Mouse (Mus musculus) megakaryocyte-erythroid progenitor cell, adult 5-6 weeks (primary cell): ENCODE data around the gene Cacnb3. TPM values are rescaled to one million over a fixed set of nuclear protein-coding genes. Genes with fewer than 3 reads are reported as not detected.

Experiments used
- ATAC-seq: replicated peaks from 2 replicates; pipeline ENCODE4 v1.8.0; 2016; ENCODE audit warnings: mild to moderate bottlenecking, inconsistent platforms; ENCODE audit not compliant: severe bottlenecking, poor library complexity, low FRiP score, low TSS enrichment
- total RNA-seq, 2 experiments: library from RNA; stranded (forward) in 1 of 2; stranded (reverse) in 1 of 2; fragments of 200-1000, 215-1000 nt in 1 of 2; fragments of >200 nt in 1 of 2; fragmentation: Nextera tagmentation in 1 of 2; gene quantifications; 2 replicates each; pipeline ENCODE4 v1.2.3; 2014 to 2017

The Cacnb3 gene
- total RNA-seq, 2 experiments from 2014 or later, result not detected

DNA sequence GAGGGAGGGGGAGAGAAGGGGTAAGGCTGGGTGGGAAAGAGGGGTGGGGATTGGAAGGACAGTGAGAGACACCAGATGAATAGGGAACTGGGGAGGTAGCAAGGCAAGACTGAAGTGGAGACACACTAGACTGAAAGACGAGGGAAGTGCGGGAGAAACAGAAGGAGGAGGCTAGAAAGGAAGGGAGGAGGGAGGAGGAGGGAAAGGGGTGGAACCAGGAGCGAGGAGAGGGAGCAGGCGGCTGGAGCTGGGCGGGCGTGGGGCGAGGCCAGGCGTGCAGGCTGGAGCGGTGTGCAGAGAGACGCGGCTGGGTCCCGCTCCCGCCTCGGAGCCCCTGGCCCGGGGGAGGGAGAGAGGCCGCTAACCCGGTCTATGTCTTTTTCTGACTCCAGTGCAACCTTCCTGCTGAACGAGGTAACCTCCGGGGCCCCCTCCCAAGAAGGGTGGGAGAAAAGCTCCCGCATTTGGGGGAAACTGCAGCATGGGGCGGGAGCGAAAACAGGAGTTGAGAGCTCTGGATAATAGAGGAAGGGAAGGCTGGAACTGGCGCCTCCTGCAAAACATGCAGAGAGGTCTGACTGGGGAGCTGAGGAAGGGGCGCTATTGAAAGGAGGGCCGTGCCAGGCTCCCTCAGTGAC is 1.6 kb downstream of the Cacnb3 start:
- no peak; the same call in 1 of the 2 replicates for ATAC-seq

DNA sequence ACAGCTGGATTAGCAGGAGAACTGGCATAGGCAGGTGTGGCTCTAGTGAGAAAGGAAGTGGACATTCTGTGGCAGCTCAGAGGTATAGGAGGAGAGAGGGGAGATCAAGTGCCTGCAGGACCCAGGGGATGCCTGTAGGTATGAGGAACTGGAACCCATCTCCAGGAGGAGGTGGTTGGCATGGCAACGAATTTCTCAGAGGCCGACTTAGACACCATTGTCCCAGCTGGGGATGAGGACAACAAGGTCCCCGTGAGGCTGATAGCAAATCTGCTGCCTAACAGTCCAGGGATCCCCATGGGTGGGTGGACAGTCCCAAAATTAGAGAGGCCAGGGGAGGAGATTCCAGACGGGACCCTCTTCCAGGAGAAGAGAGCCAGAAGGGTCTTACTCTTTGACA is 2.3 kb downstream of the Cacnb3 start:
- ATAC-seq, result no peak

DNA sequence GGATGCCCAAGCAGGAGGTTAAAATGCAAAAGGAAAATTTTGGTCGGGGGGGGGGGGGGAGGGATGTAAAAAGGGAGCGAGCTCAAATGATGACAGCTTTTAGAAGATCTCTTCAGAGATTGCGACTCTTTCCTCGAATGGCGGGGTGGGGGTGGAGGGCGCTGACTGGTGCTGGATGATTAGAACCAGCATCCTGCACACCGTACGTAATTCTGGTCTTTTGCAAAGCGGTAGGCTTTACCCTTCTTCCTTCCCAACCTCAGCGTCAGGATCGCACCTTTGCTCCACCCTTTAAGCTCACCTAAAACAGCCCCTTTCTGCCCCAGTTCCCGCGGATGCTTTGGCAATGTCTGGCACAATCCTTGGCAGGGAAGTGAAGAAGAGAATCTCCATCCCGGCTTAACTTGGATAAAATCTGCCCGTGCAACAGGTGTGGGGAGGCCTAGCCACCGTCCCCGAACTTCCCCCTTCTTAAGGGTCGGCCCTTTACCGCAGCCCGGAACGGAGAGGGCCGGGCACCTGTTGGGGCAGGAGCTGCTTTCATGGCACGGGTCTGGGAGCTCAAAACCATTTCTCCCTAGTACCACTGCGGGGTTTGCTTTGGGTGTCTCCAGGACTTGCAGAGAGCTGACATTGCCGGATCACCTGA is 3.3 kb downstream of the Cacnb3 start:
- ATAC-seq, result no peak

DNA sequence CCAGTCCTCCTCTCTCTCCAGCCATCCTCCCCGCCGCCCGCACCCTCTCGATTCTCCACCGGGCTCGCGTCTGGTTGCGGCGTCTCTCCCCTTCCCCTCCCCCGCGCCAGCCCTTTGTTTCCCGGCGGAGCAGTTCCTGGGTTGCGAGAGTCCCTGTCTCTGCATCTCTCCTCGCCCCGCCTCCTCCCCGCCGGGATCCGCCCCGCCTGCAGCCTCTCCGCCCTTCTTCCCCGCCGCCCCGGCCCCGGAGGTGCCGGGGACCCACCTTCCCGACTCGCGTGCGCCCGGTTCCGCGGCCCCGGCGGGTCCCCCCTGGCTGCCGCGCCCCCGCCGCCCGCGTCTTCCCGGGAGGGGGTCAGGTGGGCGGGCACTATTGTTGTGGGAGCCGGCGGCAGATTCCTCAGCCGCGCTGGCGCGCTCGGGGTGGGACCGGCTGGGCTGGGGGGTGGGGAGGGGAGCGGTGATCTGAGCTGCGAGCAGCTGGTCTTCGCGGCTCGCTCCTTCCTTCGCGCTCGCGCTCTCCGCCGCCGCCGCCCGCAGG is 4.0 kb downstream of the Cacnb3 start:
- 0 out of 2 replicates have a peak, but pooled peaks have one; percentile 23 for ATAC-seq

DNA sequence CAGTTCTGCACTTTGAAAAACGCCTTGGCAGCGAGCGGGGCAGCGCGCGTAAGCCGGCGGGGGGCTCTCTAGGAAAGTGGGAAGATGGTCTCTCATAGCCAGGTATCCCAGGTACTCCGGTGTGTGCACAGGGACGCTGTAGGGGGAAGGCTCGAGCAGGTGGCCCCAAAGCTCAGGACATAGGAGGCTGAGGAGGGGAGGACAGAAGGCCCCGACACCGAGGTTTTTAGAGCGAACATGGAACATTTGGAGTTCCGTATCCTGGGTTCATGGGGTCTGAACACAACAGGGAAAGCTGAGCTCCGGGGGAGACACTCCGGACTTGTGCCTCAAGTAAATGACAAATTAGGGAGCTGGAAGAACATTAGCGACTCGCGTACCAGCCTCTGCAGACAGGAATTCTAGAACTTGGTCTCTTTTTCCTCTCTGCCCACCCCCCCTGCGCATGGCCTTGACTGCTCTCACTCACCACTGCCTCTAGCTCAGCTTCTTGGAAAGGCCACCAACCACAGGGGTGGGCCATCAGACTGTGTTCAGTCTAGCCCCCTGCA is 4.7 kb downstream of the Cacnb3 start:
- no peak for ATAC-seq

DNA sequence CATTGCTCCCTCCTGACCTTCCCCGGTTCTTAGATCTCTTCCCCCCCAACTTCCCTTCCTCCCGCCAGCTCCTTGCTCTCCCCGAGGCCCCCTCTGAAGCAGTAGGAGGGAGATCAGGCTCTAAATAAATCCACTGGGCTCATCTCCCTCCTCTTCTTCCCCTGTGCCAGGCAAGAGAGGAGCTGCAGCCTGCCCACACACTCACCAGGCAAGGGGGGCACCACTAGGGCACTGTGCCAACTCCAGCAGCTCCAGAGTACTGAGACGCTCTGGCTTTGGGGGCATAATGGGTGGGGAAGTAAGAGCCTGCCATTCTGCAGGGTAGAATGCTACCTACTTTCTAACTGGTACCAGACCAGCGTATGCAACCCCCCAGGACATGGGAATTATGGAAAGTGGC is 5.9 kb downstream of the Cacnb3 start:
- no peak for ATAC-seq

DNA sequence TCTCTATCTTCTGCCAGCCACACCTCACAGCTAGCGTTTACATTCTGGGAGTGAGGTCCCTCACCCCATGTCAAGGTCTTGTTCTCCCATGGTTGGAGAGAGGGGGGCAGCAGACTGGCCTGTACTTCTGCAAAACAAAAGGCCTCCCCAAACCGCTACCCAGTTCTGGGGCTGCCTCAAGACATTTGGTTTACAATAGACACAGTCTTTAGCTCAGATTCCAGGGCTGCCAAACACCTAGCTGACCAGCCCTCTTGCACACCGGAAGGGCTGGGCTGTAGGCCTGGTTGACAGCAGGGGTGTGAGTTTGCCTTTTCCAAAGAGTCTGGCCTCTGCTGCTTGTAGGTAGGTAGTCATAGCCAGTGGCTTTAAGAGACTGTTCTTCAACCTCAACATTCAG is 6.5 kb downstream of the Cacnb3 start:
- ATAC-seq, result no peak

DNA sequence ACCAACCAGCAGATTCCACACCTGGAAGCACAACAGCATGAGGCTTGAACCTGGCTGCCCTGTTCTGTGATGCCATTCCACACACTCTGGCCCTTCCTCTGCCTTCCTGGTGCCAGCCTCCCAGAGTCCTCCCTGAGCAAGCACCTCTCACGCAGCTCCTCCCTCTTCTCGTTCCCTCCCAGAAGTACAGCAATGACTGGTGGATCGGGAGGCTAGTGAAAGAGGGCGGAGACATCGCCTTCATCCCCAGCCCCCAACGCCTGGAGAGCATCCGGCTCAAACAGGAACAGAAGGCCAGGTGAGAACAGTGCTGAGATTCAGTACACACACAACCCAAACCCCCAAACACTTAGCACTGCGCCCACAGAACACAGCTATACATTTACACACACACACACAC is 9.5 kb downstream of the Cacnb3 start:
- ATAC-seq, result no peak

DNA sequence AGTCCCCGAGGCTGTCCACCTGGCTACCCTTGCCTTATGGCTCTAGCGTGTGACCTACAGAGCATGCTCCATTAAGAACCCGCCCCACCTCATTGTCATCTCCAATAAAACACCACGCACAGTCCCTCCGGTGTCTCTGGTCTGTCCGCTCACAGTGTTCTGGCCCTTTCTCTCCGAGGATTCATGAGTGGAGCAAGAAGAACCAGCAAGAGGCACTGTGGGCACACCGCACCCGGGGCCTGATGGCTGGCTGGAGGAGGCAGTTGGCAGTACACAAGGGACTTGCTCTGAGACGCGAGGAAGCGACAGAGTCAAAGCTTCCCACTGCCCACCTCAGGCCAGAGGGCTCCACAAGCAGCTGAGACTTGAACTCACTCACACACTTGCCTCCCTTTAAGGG is 13.8 kb downstream of the Cacnb3 start:
- ATAC-seq, result no peak

DNA sequence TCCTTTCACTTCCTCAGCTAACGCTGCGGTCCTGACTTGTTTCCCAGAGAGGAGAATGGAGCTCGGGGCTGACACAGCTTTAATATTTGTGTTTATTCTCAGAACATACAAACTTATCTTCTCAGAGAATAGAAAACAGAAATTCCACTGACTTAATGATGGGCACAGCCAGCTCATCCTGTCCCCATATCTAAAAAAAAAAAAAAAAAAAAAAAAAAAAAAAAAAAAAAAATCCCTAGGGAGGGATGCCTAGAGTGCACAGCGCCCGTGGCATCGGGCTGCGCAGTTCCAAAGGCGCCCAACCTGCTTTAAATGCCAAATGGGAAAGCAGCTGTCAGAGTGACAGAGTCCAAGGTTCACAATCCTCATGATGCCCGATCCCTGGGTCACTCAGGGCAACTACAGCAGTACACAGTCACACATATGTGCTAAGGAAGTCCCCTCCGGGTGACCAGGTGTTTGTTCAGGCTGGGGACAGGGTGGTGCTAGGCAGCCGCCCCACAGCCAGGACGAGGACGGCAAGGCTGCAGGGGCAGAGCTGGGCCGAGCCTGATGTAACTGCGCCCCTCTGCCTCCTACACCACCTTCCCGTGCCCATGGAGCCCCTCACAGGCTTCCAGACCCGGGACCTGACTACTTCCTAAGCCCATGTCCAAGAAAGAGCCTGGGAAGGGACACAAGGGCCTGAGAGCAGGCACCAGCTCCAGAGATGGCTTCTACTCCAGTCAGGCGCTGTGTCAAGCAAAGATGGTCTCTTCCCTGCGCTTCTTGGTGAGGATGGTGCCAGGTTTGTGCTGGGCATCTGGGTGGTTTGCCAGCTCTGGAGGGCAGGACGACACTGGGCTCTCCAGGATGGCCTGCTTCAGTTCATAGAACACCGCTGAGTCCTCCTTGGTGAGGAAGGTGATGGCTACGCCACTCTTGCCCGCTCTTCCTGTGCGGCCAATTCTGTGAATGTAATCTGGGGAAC is 14.7 kb downstream of the Cacnb3 start:
- ATAC-seq, result no peak

DNA sequence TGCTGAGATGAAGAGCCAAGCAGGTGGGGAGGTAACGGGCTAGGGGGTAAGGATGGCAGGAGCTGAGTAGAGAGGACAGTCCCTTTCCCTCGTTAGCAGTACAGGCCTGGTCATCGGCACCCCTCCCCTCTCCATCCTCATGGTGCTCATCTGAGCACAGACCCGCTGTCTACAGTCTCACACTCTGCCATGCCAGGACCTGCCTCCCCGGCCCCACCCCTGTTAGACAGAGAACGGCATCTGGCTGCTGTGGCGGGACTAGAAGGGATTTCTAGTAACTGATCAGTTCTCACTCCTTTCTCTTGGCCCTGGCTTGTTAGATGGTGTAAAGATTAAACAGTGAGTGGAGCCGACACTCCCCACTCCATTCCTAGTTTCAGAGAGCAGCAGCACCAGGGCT is 16.1 kb downstream of the Cacnb3 start:
- no peak for ATAC-seq

DNA sequence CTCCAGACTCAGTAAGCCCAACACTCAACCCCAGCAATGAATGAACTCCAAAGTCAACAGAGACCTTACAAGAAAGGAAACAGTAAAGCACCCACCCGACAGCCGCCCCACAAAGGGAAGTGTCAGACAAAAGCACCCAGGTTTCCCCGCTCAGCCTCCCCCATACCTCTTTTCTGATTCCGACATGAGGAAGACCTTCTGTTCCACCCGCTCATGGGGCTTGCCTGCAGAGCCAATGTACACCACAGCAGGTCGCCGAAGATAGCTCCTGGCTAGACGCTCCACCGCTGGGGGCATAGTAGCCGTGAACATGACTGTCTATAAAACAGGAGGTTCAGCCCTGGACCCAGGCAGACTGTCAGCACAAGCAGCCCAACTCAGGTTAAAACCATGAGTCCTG is 16.7 kb downstream of the Cacnb3 start:
- ATAC-seq, result no peak

DNA sequence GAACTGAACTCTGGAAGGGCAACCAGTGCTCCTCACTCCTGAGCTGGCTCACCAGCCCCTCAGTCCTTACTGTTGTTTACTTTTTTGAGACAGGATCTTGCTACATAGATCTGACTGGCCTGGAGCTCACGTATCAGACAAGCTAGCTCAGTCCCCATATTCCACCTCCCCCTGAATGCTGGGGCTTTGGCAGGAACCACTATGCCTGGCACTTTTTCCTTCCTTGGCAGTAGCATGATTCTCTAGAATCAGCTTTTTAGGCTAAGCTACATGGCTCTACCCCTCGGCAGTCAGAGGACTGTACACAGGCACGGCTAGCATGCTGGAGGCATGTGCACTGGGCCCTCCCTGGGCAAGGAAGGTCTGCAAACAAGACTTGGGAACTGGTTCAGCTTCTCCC is 17.4 kb downstream of the Cacnb3 start:
- ATAC-seq, result no peak

DNA sequence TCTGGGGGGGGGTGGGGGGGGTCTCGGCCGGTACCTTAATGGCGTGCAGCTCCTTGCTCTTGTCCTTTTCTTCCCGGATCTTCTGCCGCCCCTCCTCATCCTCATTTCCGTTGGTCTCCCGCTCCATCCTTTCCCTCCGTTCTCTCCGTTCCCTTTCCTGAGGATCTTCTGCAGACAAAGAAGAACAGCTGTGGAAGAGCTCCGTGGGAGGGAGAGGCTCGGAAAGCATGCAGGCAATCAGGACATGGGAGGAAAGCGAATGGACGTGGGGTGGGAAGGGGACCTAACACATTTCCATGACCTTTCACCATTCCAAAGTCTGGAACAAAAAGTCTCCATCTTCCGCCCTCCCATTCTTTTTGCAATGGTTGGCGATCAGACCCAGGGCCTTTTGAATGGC is 20.8 kb downstream of the Cacnb3 start:
- ATAC-seq, result no peak

DNA sequence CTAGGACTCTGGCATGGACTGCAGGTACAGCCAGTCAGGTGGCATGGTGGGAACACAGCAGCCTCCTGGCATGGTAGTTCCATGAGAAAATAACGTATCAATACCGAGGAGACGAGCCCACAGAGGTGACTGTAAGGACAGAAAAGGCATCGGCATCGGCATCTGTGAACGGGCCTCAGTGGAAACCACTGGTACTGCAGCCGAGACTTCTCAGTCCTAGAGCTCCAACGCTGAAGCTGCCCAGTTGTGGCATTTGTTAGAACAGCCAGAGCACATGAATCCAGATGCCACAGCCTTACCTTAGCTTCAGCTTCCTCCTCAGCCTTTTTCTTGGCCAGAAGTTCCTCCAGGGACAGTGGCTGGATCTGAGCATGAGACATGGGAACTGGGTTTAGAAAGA is 21.5 kb downstream of the Cacnb3 start:
- no peak for ATAC-seq

DNA sequence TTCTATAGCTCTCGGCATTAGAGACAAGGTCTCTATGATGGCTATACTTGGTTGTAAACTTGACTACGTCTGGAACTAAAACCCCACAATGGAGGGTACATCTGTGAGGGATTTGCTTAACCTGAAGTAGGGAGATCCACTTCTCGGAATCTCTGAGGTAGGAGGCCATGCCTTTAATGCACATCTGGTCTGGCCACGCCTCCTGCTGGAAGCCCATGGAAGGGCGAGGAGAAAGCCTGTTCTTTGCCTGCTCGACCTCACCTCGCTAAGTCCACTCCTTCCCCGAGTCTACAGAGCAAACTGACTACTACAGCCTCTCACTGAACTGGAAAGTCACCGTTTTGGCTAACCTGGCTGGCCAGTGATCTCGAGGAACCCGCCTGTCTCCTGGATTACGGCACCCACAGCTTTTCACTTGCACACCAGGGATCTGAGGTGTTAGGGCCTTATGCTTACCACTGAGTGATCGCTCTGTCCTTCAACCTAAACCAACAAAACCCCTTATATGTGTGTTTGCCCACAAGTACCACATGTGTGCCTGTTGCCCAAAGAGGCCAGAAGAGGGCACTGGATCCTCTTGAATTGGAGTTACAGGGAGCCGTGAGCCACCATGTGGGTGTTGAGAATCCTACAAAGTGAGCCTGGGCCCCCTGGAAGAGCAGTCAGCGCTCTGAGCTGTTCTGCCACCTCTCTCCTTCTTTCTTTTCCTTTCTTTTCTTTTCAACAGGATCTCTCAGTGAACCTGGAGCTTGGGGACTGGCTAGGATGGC is 26.5 kb downstream of the Cacnb3 start:
- 0 out of 2 replicates have a peak, but pooled peaks have one; percentile 35 for ATAC-seq

DNA sequence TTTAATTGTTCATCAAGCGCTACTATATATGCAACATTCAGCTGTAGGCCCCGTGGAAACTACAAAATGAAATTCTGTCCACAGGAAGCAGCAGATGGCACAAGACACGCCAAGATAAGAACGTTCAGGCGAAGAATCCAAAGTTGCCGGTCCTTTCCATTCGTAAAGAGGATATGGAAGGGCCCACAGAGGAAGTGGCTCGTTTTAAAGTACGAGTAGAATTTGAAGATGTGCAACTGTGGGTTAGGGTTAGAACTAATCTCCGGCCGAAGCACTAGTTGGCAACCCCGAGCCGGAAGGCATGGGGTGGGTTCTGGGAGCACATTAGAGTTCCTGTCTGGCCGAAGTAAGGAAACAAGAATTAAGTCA is 31.5 kb downstream of the Cacnb3 start:
- peak; percentile 70 for ATAC-seq

DNA sequence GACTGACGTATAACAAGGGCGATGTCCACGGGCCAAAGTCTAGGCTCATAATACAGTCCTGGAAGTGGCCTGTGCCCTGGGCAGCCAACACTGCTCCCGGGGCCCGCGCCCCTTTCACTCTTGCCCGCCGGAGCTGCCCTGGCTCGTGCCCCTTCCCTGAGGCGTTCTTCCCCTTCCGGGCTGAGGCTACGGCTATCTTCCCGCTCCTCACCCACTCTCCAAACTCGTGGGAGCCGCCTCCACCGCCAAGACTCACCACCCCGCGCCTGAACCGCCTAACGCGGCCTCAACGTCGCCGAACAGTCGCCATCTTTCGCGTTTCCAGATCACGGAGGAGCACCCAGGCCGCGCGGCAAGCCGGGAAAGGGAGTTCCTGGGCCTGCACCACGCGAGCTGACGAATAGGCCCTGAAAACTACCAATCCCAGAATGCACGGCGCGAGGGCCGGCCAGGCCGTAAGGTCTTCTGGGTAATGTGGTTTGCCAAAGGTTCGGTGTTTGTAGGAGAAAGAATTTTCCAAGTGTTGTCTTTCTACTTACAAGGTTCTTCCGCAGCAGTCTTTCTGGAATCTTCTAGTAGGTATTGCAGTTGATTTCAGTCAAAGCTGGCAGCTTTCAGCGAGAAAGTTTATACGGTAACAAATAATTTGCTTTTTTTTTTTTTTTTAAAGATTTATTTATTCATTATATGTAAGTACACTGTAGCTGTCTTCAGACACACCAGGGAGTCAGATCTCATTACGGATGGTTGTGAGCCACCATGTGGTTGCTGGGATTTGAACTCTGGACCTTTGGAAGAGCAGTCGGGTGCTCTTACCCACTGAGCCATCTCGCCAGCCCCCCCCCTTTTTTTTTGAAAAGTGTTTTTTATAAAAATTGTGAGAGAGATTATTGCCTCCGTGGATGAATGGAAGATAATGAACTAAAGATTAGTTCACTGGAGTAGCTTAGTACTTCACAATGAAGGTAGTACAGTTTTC is 32.2 kb downstream of the Cacnb3 start, which contains the start of gene Ddx23:
Ddx23 (minus strand) TSS at position 328 of the 979 bp plus-strand sequence.
- ATAC-seq, result peak; percentile 93
